Comparison of ENCODE assay signal across 19 mouse cellular contexts in genomic region chr6:70814629-70814950, GRCm38 (mm10). TPM values are rescaled to one million over a fixed set of nuclear protein-coding genes. Genes with fewer than 3 reads are reported as not detected.
A peak's percentile ranks its signal among the peaks of the same experiment; 100 is the strongest.
DNase-seq lines count a peak whose midpoint lies in the region; ATAC-seq and TF ChIP-seq lines count a peak whose summit lies in the region.
"Had no signal": no experiment of that assay in that cellular context is flagged by ENCODE, and none has a peak within 500 bp of the region (broad histone marks: within the 10 kb centered on the region; RNA-seq: fewer than 3 reads in every experiment).

No protein-coding gene starts in this region.

- no peak for TF ChIP-seq POLR2A in liver, adult 2 months (IDR thresholded peaks at IDR 0.05; ENCODE audit: extremely low read depth, insufficient read depth, low read length)
- TF ChIP-seq POLR2A in small intestine, adult 2 months (IDR thresholded peaks at IDR 0.05; ENCODE audit: low read depth, low read length), result no peak

- peak; percentile 85 for DNase-seq in liver, adult 2 months (ENCODE audit: extremely low read depth, low read depth, low spot score)
- no peak for DNase-seq in heart, postnatal 4 days
- no peak for DNase-seq in embryo, embryonic 11 days
- no peak for DNase-seq in urinary bladder, postnatal 25 days (ENCODE audit: low spot score)
- DNase-seq: adrenal gland, postnatal 14 days; cerebellum, adult 11-12 months; cerebellum, postnatal 14 days; left cerebral cortex, postnatal 4 days; right cerebral cortex, adult 18-20 months had no signal

- no peaks in the 10 kb centered on the region for H3K27me3 ChIP-seq in liver, adult 2 months (ENCODE audit: control insufficient read depth, insufficient read depth, low read length)
- H3K27me3 ChIP-seq in liver, embryonic 12.5 days (replicated peaks), result no peaks in the 10 kb centered on the region
- H3K27me3 ChIP-seq in intestine, embryonic 15.5 days (replicated peaks), result no peaks in the 10 kb centered on the region
- H3K27me3 ChIP-seq in kidney, embryonic 16.5 days (ENCODE audit: insufficient read depth, low read length), result no peaks in the 10 kb centered on the region
- no peaks in the 10 kb centered on the region for H3K27me3 ChIP-seq in small intestine, adult 2 months (ENCODE audit: control insufficient read depth, insufficient read depth, low read length)
- H3K27me3 ChIP-seq: midbrain, embryonic 12.5 days; neural tube, embryonic 13.5 days had no signal

- no peaks in the 10 kb centered on the region for H3K79me2 ChIP-seq in liver, adult 2 months (ENCODE audit: control insufficient read depth, insufficient read depth, low read length)

- H3K36me3 ChIP-seq in liver, adult 2 months (ENCODE audit: control insufficient read depth, insufficient read depth, low read length), result no peaks in the 10 kb centered on the region
- H3K36me3 ChIP-seq in liver, embryonic 12.5 days, result no peaks in the 10 kb centered on the region
- no peaks in the 10 kb centered on the region for H3K36me3 ChIP-seq in intestine, embryonic 15.5 days
- H3K36me3 ChIP-seq in kidney, embryonic 16.5 days (ENCODE audit: insufficient read depth, low read length), result no peaks in the 10 kb centered on the region
- no peaks in the 10 kb centered on the region for H3K36me3 ChIP-seq in small intestine, adult 2 months (ENCODE audit: control insufficient read depth, insufficient read depth, low read length)
- H3K36me3 ChIP-seq: G1E; midbrain, embryonic 12.5 days; neural tube, embryonic 13.5 days had no signal

- peak overlapping the region; percentile 60 for H3K27ac ChIP-seq in liver, adult 2 months (replicated peaks; ENCODE audit: insufficient read depth, low read depth, low read length)
- no peak overlapping the region for H3K27ac ChIP-seq in liver, embryonic 12.5 days
- peak overlapping the region; percentile 54; the same call in 1 of the 2 replicates for H3K27ac ChIP-seq in intestine, embryonic 15.5 days
- peak overlapping the region; percentile 42; the same call in 1 of the 2 replicates for H3K27ac ChIP-seq in kidney, embryonic 16.5 days (ENCODE audit: low read length)
- H3K27ac ChIP-seq in small intestine, adult 2 months (ENCODE audit: insufficient read depth, low read depth, low read length), result peak overlapping the region; percentile 84
- H3K27ac ChIP-seq: liver, embryonic 14.5 days; midbrain, embryonic 12.5 days; neural tube, embryonic 13.5 days had no signal

- ATAC-seq in liver, embryonic 12.5 days, result no peak
- ATAC-seq in intestine, embryonic 15.5 days, result peak; percentile 52
- peak; percentile 50 for ATAC-seq in kidney, embryonic 16.5 days (ENCODE audit: low FRiP score, low TSS enrichment)
- ATAC-seq: forebrain, embryonic 16.5 days; lung, postnatal 0 days had no signal

- 31% methylated on average over 4 of the region's 4 CpGs for WGBS in liver, adult 2 months
- 64% methylated on average over 4 of the region's 4 CpGs for WGBS in liver, embryonic 12.5 days (ENCODE audit: insufficient replicate concordance)
- 84% methylated on average over 4 of the region's 4 CpGs for WGBS in intestine, embryonic 15.5 days
- WGBS in kidney, embryonic 16.5 days, result 85% methylated on average over 4 of the region's 4 CpGs
- WGBS in small intestine, adult 2 months, result 30% methylated on average over 4 of the region's 4 CpGs

- H3K4me3 ChIP-seq in liver, adult 2 months (ENCODE audit: insufficient read depth, low read depth, low read length), result no peak overlapping the region
- H3K4me3 ChIP-seq in liver, embryonic 12.5 days, result no peak overlapping the region
- H3K4me3 ChIP-seq in intestine, embryonic 15.5 days (replicated peaks), result no peak overlapping the region
- H3K4me3 ChIP-seq in kidney, embryonic 16.5 days (ENCODE audit: low read length), result no peak overlapping the region
- H3K4me3 ChIP-seq in small intestine, adult 2 months (ENCODE audit: low read depth, low read length), result peak overlapping the region; percentile 32
- H3K4me3 ChIP-seq: midbrain, embryonic 12.5 days; neural tube, embryonic 13.5 days had no signal

- H3K4me1 ChIP-seq in liver, adult 2 months (ENCODE audit: control insufficient read depth, insufficient read depth, low read length), result peaks cover 5% of the 10 kb centered on the region
- peaks cover 24% of the 10 kb centered on the region for H3K4me1 ChIP-seq in liver, embryonic 12.5 days
- peaks cover 5% of the 10 kb centered on the region for H3K4me1 ChIP-seq in intestine, embryonic 15.5 days (replicated peaks)
- H3K4me1 ChIP-seq in kidney, embryonic 16.5 days (ENCODE audit: insufficient read depth, low read length), result no peaks in the 10 kb centered on the region
- peaks cover 5% of the 10 kb centered on the region for H3K4me1 ChIP-seq in small intestine, adult 2 months (ENCODE audit: control insufficient read depth, insufficient read depth, insufficient read length, low read length)
- H3K4me1 ChIP-seq: midbrain, embryonic 12.5 days; neural tube, embryonic 13.5 days had no signal

- TF ChIP-seq CTCF in liver, adult 2 months (IDR thresholded peaks at IDR 0.05; ENCODE audit: low read depth, low read length), result no peak
- no peak for TF ChIP-seq CTCF in small intestine, adult 2 months (IDR thresholded peaks at IDR 0.05; ENCODE audit: extremely low read depth, insufficient read length, insufficient replicate concordance, low read depth, low read length)

- H3K9ac ChIP-seq in liver, adult 2 months (ENCODE audit: low read depth, low read length), result no peak overlapping the region
- H3K9ac ChIP-seq in liver, embryonic 12.5 days, result no peak overlapping the region
- no peak overlapping the region for H3K9ac ChIP-seq in intestine, embryonic 15.5 days
- H3K9ac ChIP-seq in kidney, embryonic 16.5 days (replicated peaks; ENCODE audit: low read length), result no peak overlapping the region
- H3K9ac ChIP-seq: liver, embryonic 14.5 days; midbrain, embryonic 12.5 days; neural tube, embryonic 13.5 days had no signal

- H3K4me2 ChIP-seq in liver, embryonic 12.5 days, result no peak overlapping the region
- H3K4me2 ChIP-seq in intestine, embryonic 15.5 days (replicated peaks), result no peak overlapping the region
- no peak overlapping the region for H3K4me2 ChIP-seq in kidney, embryonic 16.5 days (replicated peaks; ENCODE audit: low read depth, low read length)
- H3K4me2 ChIP-seq: midbrain, embryonic 12.5 days; neural tube, embryonic 13.5 days had no signal

- no peaks in the 10 kb centered on the region for H3K9me3 ChIP-seq in liver, embryonic 12.5 days (replicated peaks)
- no peaks in the 10 kb centered on the region for H3K9me3 ChIP-seq in intestine, embryonic 15.5 days
- H3K9me3 ChIP-seq in kidney, embryonic 16.5 days (ENCODE audit: low read length), result no peaks in the 10 kb centered on the region
- H3K9me3 ChIP-seq: G1E; midbrain, embryonic 12.5 days; neural tube, embryonic 13.5 days had no signal

RNA-seq across cellular contexts. Expression of gene Rpia, which starts 22.6 kb away (rescaled TPM):
- 3.0 and 3.9 TPM in 2 replicates for total RNA-seq in liver, adult 2 months (2014; rRNA removed)
- polyA plus RNA-seq in liver, adult 2 months (2012; rRNA removed), result 2.0 TPM in 2 replicates
- polyA plus RNA-seq in liver, embryonic 12.5 days (2016; fragmentation: Nextera tagmentation; extraction: Ambion mirVana), result 4.5 and 5.1 TPM in 2 replicates
- polyA plus RNA-seq in intestine, embryonic 15.5 days (2015; fragmentation: Nextera tagmentation; extraction: Ambion mirVana), result 4.9 and 5.0 TPM in 2 replicates
- polyA plus RNA-seq in kidney, embryonic 16.5 days (2015; fragmentation: Nextera tagmentation; extraction: Ambion mirVana), result 2.3 and 3.0 TPM in 2 replicates
- 7.3 and 12.9 TPM in 2 replicates for polyA plus RNA-seq in small intestine, adult 2 months (2012; rRNA removed)
- total RNA-seq in heart, postnatal 4 days (2021), result 1 to 10 TPM; 8.1 to 8.8 TPM

RNA-seq across cellular contexts. Expression of gene Eif2ak3, which starts 29.7 kb away (rescaled TPM):
- total RNA-seq in liver, adult 2 months (2014; rRNA removed), result 7.9 and 9.9 TPM in 2 replicates
- polyA plus RNA-seq in liver, adult 2 months (2012; rRNA removed), result 5.2 and 7.1 TPM in 2 replicates
- 5.2 and 6.2 TPM in 2 replicates for polyA plus RNA-seq in liver, embryonic 12.5 days (2016; fragmentation: Nextera tagmentation; extraction: Ambion mirVana)
- 9.7 and 9.9 TPM in 2 replicates for polyA plus RNA-seq in intestine, embryonic 15.5 days (2015; fragmentation: Nextera tagmentation; extraction: Ambion mirVana)
- 11.9 and 12.2 TPM in 2 replicates for polyA plus RNA-seq in kidney, embryonic 16.5 days (2015; fragmentation: Nextera tagmentation; extraction: Ambion mirVana)
- polyA plus RNA-seq in small intestine, adult 2 months (2012; rRNA removed), result 12.5 and 24.5 TPM in 2 replicates
- total RNA-seq in heart, postnatal 4 days (2021), result 10 to 100 TPM; 12.6 to 13.7 TPM
